Mouse (Mus musculus) R1 (cell line): Measurements from ENCODE around the gene Tor1aip2.

Source experiments
- DNase-seq: peaks from one replicate; pipeline ENCODE4 v3.0.0-alpha.2; 2018; ENCODE audit warnings: low read depth, low spot score

The Tor1aip2 gene

DNA sequence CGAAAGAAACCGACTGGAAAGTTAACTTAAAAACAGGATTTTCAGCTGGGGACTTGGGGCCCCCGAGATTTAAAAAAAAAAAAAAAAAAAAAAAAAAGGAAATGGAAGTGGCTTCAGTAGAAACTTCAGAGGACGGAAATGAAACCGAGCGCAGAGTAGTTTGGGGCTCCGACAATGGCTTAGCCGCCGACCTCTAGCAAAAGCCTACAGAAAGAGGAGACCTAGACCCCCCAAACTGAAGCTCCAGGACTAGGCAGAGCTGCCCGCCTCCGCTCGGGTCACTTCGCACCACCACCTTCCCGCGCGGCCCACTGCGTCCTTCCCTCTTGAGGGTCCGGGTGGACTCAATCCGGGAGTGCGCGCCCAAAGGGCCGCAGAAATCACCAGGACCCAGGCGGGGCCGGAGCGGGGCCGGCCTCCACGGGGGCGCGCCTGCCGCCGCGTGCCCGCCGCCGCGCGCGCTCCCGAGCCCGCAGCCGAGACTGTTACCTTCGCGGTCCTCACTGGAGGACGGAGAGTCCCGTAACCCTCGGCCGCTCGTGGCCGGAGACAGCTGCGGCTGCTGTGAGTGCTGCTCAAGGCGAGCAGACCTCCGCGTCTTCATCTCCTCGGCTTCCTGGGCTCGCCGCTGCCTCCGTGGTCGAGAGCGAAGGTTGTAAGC, at the start of gene Tor1aip2:
Tor1aip2 (plus strand) TSS at position 135 of the 661 bp plus-strand sequence.
- DNase-seq = peak; percentile 86

DNA sequence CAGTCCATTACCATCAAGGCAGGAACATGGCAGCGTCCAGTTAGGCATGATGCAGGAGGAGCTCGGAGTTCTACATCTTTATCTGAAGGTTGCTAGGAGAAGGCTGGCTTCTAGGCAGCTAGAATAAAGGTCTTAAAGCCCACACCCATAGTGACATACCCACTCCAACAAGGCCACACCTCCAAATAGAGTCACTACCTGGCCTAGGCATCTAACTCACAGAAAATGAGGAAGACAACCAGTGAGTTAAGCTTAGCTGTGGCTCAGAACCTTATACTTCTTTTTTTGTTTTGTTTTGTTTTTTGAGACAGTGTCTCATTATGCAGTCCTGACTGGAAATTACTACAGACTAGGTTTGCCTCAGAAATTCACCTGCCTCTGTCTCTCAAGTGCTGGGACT, 47.6 kb upstream of the Tor1aip2 start:
- DNase-seq = no peak

DNA sequence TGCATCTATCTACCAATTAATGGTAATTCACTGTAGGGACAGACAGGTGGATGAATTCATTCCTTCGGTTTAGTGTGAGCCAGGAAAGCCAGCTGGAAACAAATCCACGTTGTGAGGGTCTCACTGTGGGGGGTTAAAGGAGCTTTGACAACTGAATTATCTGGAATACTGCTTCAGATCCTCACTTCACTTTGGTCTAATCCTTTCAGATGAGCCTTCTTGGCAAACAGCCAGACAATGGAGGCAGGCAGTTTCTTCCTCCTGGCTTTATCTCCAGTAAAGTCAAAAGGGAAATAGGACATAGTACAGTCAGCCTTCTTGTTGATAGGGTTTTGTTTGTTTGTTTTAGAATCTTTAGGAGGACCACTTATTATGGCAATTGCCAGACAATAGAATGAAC, 45.8 kb upstream of the Tor1aip2 start:
- DNase-seq = no peak

DNA sequence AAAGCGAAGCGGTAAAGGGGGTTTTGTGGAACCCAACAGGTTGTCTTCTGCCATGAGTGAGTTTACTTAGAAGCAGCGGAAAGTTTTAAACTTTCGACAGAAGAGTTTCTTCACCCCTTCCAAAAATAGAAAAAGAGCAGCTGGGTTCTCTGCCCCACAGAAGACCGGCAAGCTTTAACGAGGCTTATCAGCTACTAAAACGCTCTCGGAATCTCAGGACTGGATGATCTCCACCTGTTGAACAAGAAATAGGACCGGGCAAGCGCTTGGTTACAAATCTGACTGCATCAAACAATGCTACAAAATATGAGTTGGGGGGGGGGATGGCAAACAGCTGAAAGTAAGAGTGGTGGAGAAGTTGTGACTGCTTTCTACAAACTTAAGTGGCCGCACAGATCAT, 44.8 kb upstream of the Tor1aip2 start:
- DNase-seq = no peak

DNA sequence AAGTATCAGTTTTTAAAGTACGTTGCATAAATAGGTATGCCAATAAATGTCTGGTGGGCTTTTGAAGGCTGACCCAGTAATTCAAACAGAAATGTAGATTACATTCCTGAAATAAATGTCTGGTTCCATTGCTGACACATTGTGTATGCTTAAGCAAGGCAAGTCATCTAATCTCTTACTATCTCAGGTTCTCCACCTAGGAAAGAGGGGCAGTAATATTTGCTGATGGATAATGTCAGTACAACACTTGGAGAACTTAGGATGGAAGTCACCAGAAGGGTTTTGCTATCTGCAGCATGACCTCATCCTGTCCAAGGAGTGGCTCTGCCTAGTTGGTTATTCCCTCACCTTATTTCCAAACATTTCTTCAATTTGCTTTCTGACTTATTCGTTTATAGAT, 40.7 kb upstream of the Tor1aip2 start:
- DNase-seq = no peak

DNA sequence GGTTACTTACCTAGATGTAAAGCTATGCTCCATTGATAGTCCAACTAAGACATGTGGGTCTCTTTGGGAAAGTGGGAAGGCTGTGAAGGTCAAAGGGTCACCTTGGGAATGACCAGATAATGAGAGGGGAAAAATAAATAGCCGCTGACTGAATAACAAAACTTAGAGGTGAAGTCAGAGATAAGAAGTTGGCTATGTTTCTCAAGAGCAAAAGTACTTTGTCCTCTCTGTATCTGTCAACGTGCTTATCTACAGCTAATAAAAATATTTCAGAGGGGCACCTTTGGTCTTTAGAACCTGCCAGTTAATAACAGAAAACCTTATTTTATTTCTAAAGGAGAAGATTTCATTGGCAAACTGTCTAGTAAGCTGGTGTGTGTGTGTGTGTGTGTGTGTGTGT, 39.6 kb upstream of the Tor1aip2 start:
- no peak for DNase-seq

DNA sequence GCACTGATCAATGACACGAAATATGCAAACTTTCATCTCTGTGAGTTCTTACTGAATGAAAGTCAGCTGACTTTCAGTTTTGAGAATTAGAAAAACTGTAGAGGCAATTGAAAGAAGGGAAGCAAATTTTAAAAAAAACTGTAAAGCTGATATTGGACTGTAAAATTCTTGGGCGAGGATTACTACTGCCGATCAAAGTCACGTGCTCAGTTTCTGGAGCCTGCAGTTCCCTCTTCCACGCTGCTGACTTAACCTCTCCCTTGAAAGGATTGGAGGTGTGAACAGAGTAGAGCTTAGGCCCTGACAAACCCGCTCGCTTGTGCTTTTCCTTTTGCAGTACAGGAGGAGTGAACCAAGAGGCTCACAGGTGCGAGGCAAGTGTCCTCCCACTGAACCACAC, 32.8 kb upstream of the Tor1aip2 start:
- DNase-seq = no peak

DNA sequence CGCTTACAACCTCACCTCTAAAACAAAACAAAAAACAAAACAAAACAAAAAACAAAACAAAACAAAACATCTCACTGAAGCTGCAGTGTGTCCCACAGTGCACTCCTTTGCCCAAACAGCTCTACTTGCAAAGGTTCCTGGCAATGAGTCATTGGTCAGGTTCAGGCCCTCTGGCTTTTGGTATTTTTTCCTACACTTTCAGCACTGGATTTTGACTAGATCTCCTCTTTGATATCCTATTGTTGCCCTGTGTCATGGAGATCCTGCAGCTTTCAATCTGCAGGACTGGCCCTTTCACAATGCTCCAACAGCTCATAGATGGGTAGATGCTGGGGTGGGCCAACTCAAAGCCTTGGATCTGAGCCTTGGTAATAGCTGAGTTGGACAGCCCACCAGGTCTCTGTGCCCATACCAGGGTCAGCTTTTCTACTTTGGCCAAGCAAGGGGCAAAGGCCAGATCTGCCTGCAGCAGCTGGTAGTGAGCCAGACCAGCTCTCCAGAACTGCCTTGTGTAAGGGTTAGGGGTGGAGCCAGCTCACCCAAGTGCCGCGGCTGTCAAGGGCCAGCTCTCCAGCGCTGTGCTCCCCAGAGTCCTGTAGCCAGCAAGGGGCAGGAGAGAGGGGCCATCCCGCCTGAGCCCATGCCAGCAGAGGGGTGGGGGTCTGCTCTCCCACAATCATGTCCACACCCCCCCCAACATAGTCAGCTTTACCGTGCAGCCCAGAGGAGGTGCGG, 31.8 kb upstream of the Tor1aip2 start:
- no peak for DNase-seq

DNA sequence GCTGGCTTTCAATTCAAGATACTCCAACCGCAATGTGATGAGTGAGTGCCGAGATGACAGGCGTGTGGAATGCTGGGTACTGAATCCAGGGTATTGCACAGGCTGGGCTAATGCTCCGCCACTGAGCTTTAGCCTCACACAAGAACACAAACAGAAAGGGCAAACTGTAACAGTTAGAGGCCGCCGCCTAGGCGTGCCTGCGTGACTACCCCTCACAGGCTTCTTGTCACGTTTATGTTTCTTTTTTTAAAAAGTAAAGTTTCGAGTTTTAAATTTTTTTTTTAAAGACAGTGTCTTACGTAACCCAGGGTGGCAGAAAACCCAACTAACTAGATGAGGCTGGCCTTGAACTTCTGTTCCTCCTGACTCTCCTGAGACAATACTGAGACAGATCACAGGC, 29.3 kb upstream of the Tor1aip2 start:
- no peak for DNase-seq

DNA sequence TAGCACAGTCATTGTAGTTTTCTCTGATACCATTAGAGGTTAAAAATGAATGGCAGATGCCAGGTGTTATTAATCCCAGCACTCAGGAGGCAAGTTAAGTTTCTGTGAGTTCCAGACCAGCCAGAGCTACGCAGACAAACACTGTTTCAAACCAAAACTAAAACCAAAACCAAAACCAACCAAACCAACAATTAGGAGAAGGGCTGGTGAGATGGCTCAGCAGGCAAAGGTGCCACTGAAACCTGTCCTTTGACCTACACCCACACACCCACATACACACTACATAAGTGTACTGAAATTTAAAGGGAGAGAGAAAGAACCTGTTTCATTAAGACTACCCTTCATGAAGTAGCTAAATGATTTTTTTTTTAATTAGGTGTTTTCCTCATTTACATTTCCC, 26.2 kb upstream of the Tor1aip2 start:
- no peak for DNase-seq

DNA sequence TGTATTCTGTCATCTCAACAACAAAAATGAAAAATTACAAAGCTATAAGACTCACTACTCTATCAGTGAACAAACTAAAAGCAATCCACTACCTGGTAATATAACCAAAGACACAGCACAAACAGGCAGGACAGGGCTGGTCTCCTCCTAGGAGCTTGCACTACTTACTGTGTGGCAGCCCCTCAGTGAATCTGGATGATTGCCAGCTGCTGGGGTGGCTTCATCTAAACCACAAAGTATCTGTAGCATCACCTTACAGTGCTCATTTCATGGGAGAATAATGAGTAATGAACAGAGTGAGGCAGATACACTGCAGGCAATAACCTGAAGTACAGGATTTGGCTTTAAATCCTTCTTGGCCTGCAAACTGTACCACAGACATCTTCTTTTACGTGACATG, 15.4 kb upstream of the Tor1aip2 start:
- DNase-seq = no peak

DNA sequence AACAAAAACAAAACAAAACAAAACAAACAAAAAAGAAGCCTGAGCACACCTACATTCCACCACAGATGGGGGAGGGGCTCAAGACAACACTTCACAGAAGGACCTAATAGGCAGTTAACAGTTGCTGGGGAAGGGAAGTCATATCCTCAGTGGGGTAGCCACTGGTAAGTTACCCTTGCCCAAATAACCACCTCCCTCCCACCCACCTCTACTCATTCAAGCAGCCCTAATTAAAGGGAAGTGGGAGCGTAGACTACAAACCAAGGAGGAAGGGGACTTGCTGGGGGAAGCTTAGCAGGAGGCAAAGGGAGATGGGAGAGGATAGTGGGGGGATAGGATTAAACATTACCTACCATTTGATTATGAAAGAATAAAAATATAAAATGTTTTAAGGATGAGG, 14.8 kb upstream of the Tor1aip2 start:
- peak; percentile 23 for DNase-seq

DNA sequence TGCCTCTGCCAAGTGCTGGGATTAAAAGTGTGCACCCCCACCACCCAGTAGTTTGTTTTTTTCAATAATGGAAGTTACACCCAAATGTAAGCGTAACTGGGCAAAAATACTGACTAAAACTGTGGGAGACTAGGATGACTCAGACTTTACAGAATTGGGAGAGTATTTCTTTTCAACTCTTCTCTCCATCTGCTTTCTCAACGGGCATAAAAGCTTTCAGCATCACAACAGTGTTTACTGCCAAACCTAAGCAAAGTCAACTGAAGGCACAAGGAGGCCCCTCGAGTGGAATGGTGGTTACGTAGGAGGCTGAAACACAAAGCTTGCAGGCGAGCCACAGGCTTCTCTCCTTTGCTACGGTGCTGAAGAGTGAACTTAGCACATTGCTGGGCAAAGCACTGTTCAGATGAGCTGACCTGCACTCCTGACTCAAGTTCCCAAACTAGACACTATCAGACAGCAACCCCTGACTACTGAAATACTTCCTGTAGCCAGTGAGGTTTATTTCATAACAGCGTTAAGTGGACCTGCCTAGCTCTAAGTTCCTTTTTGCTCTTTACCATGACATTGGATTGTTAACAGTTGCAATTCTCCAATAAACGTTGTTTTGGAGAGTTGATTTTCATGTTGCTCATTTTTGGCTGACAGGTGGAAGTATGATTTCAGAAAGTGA, 10.2 kb upstream of the Tor1aip2 start:
- no peak for DNase-seq

DNA sequence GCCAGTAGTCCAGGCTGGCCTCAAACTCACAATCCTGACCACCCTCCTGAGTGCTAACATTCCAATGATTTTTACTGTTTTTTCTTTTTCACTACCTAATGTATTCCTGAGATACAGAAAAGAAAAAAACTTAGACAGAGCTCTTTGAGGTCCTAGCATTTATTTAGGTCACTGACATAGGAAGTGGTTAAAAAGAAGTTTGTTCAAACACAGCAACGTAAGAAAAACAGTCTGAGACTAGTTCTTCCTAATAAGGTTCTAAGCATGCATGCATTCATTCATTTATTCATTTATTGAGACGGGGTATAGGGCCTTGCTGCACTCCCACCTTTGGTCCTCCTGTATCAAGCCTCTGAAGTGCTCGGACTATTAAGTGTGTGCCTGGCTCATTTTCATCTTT, 7.4 kb upstream of the Tor1aip2 start:
- no peak for DNase-seq

DNA sequence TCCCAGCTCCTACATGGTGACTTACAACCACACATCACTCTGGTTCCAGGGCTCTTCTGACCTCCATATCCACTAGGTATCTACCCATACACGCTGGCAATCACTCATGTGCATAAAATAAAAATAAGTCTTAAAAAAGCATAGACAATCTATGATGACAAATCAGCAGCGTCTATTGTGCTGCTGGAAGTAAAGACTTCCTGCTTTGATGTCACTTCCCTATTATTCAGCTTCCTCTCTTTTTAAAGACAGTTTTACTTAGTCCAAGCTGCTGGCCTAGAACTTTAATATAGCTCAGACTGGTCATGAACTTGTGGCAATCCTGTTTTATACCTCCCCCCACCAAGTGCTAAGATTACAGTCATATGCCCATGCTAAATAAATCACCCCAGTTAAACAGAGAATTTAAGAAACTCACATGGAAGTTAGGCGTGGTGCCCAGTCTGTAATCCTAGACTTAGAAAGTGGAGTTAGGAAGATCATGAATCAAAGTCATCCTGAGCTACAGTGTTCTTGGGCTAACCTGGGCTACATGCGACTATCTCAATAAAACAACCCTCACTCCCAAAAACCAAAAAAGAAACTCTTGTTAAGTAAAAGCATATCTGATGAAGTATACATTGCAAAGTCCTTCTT, 6.7 kb upstream of the Tor1aip2 start:
- no peak for DNase-seq

DNA sequence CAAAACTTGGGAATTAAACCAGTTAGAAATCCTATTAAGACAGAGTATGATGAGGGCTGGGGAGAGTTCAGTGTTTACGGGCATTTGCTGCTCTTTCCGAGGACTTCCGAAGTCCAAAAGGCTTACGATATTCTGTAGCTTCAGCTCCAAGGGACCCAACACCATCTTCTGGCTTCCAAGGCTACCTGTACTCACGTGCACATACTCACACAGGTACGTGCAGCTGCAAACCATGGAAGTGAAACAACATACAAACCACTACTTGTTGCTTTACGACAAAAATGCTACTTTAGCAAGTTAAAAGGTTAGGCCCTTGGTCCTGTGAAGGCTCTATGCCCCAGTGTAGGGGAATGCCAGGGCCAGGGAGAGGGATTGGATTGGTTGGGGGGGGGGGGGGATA, 1.3 kb upstream of the Tor1aip2 start:
- no peak for DNase-seq

DNA sequence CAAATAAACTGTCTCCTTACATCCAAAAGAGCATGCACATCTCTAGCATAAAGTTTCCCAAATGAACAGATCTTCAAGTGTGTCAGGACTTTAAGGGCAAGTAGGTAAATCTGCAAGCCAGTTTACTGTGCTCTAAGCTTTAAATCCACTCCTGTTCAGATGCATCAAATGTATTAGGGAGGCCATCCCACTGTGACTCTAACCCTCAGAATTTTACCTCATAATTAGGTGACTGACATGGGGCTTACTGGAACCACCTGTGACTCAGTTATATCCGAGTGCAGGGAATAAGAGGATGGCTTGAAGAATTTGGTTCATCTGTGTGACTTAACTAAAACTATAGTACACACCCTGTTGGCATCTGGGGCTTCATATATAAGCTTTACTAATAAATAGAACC, 542 bp upstream of the Tor1aip2 start:
- DNase-seq = no peak

DNA sequence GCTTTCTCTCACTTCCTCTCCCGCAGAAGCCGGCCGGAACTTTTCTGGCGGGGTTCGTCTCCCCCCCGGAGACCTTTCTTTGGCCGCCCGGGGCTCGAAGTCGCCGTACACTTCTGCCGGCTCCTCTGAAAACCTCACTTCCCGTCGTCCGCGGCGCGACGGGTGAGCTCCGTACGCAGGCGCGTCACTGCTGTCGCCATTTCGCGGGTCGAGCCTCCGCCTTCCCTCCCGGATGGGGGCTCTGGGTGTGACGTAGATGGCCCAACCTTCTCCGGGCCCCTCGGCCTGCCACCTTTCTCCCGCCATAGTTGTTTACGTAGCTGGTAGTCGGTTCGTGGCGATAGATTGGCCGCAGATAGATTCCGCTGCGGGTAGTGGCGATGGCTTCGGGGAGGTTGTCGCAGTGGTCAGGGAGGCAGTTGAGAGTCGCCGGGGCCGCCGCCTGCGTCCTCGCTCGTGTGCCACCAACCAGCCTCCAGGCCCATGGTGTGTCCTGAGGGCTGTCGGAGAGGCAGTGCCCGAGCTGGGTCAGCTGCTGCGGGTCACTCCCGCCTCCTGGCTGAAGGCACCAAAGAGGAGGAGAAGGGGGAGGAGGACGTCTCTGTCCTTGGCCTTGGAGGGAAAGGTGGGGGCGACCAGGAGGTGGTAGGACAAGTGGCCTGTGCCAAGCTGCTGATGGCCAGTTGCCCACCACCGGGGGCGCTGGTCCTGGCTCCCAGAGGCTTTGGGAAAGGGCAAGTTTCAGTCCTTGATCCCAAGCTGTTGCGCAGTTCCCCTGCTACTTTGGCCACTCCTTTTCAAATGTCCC, 931 bp downstream of the Tor1aip2 start, which contains the start of gene Tor1aip1:
Tor1aip1 (minus strand) TSS at position 551 of the 808 bp plus-strand sequence.
- DNase-seq = peak; percentile 97

DNA sequence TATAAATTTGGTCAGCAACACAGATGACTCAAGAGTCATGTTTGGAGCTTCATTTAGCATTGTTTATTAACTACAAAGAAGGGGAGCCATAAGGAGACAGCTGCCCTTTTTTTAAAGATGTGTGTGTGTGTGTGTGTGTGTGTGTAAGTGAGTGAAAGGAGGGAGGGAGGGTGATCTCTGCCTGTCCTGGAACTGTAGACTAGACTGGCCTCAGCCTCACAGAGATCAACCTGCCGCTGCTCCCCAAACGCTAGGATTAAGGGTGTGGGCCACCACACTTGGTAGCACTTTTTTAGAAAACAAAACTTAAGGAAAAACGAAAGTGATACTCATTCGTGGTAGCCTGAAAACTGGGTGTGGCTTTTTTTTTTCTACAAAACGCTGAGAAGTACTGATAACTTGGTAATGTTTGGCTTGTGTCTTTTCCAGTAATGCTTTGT, 2.0 kb downstream of the Tor1aip2 start:
- DNase-seq = no peak

DNA sequence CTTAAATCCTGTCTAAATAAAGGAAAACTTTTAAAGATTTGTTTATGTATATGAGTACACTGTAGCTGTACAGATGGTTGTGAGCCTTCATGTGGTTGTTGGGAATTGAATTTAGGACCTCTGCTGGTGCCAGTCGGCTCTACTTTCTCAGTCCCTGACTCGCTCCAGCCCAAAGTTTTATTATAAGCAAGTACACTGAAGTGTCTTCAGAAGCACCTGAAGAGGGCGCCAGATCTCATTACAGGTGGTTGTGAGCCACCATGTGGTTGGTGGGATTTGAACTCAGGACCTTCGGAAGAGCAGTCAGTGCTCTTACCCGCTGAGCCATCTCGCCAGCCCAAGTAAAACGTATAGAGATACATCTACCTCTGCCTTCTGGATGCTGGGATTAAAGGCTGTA, 4.8 kb downstream of the Tor1aip2 start:
- peak; percentile 89 for DNase-seq

DNA sequence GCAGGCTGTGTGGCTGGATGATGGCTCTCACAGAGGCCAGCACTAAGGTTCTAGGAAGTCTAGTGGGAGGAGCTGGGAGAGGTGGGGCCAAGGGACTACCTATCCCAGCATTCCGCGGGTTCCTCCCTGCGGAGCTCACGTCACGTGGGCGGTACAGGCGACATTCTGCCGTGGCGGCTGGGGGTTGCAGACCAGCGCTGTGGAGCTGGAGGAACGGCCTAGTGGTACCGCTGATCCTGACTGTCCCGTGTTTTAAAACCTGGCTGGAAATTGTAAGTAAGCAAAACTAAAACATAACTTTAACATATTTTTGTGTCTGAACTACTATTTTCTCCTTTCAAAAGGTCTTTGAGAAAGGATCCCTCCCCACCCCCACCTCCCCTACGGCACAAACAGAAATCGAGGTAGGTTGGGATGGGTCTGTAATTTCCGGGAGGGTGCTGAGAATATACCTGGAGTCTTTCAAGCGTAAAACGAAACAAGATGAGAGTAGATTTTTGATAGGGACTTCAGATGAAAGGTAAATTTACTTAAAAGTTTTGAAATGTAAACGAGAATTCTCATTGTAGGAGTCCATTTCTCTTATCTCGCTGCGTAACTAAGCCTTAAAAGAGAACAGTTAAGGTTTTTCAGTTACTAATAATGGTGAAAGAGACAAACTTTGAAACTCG, 5.7 kb downstream of the Tor1aip2 start:
- peak; percentile 98 for DNase-seq
